Mouse (Mus musculus) erythroblast, embryonic 14.5 days (primary cell): ENCODE measurements around the gene S100a1. TPM values are rescaled to one million over a fixed set of nuclear protein-coding genes. Genes with fewer than 3 reads are reported as not detected.

Experiments
- H3K27me3 ChIP-seq: 2 replicates; pipeline ENCODE4 v1.6.1; 2012; ENCODE audit warnings: inconsistent platforms; ENCODE audit not compliant: control insufficient read depth
- H3K36me3 ChIP-seq: 2 replicates; pipeline ENCODE4 v1.6.1; 2012; ENCODE audit warnings: mild to moderate bottlenecking, inconsistent platforms; ENCODE audit not compliant: control insufficient read depth
- H3K4me1 ChIP-seq: 2 replicates; pipeline ENCODE4 v1.6.1; 2012; ENCODE audit warnings: inconsistent platforms; ENCODE audit not compliant: control insufficient read depth
- H3K4me3 ChIP-seq: replicated peaks from 2 replicates; pipeline ENCODE3; 2012; ENCODE audit warnings: moderate library complexity, mild to moderate bottlenecking, inconsistent platforms
- H3K9me3 ChIP-seq: 2 replicates; pipeline ENCODE4 v1.6.1; 2012; ENCODE audit warnings: low read length, inconsistent platforms, mixed read lengths; ENCODE audit not compliant: control insufficient read depth
- GATA1 ChIP-seq: IDR thresholded peaks from 2 replicates; pipeline ENCODE4 v1.6.1; 2012; ENCODE audit warnings: low read length, inconsistent platforms, mixed read lengths
- TAL1 ChIP-seq: IDR thresholded peaks from 3 replicates; pipeline ENCODE4 v1.6.1; 2012; ENCODE audit warnings: low read length, inconsistent platforms, mixed read lengths
- polyA plus RNA-seq: library from polyadenylated mRNA; stranded (reverse); fragments of >175 nt; gene quantifications from 2 replicates; pipeline ENCODE4 v1.2.3, GENCODE M21; 2012

The S100a1 gene
- polyA plus RNA-seq, 1 experiment, result 0.15 TPM

DNA sequence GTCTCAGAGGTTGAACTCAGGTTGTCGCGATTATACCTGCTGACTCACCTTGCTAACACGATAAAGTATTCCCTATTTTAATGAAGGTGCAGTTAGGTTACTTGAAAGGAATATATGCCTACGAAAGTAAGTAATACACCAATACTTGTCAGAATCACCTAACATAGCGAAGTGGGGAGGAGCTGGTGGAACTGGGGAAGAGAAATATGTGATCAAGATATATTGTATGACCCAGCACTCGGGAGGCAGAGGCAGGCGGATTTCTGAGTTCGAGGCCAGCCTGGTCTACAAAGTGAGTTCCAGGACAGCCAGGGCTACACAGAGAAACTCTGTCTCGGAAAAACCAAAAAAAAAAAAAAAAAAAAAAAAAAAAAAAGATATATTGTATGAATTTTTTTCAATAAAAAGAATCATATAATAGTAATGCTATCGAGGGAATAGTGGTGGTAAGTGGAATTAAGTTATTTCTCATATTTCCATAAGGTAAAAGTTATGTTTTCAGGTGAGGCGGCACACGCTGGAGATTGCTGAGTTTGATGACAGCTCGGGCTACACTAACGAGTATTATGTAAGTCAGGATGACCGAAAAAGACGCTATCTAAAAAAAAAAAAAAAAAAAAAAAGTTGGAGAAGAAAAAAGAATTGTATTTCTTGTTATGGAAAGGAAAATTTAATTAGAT is 38.9 kb downstream of the S100a1 start:
- peaks cover 25% of the 10 kb centered on the region for H3K36me3 ChIP-seq
- peaks cover 17% of the 10 kb centered on the region for H3K4me1 ChIP-seq
- H3K27me3 ChIP-seq, result no peaks in the 10 kb centered on the region
- H3K9me3 ChIP-seq, result no peaks in the 10 kb centered on the region
- H3K4me3 ChIP-seq, result peak overlapping the region; percentile 97
- no peak for TF ChIP-seq TAL1

DNA sequence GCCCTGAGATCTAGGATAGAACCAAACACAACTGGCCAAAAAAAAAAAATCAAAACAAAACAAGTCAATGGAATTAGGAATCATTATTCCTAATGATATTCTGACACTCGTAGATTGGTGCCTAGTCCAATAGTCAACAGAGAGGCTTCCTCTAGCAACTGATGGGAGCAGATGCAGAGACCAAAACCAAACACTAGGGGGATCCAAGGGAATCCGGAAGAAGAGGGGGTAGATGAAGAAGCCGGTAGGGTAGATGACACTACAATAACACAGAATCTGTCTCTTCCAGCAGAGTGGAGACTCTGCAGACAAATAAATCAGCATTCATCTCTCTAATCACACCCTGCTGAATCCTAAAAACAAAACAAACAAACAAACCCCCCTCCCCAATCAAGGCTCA is 42.0 kb downstream of the S100a1 start:
- peaks cover 15% of the 10 kb centered on the region for H3K4me1 ChIP-seq
- H3K27me3 ChIP-seq, result peaks cover 21% of the 10 kb centered on the region
- H3K9me3 ChIP-seq, result no peaks in the 10 kb centered on the region
- peaks cover under 1% of the 10 kb centered on the region for H3K36me3 ChIP-seq
- H3K4me3 ChIP-seq, result no peak overlapping the region
- TF ChIP-seq TAL1 (no peak), GATA1 (no peak)

GRCm38 (mm10) chr3:90467618-90468300 is 46.4 kb downstream of the S100a1 start:
- Histone ChIP-seq H3K36me3 (no peaks in the 10 kb centered on the region), H3K4me3 (no peak overlapping the region), H3K4me1 (peaks cover 18% of the 10 kb centered on the region), H3K27me3 (peaks cover 63% of the 10 kb centered on the region), H3K9me3 (peaks cover 11% of the 10 kb centered on the region; the same call in 1 of the 2 replicates)
- TF ChIP-seq TAL1, result no peak
- TF ChIP-seq GATA1, result no peak

DNA sequence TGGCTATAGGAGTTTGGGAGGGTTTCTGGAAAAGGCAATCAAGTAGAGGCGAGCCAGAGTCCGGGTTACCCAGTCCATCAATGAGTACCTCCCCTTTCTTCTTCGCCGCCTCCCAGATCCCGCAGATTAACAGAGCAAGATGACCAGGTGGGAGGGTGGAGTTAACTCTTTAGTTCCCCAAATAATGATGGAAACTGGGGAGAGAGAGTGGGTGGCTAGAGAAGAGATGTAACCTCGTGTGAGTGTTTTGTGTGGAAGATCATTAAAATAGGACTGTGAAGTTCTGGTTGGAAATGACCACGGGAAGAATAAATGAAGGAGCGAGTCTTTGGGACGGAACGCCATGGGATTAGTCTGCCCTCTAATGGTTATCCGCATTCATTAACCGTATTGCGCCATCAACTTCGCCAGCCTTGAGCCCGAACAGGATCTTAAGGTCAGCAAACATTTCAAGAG is 47.9 kb downstream of the S100a1 start:
- no peaks in the 10 kb centered on the region for H3K36me3 ChIP-seq
- no peak for TF ChIP-seq TAL1
- TF ChIP-seq GATA1, result no peak
- no peak overlapping the region for H3K4me3 ChIP-seq
- H3K27me3 ChIP-seq, result peaks cover 78% of the 10 kb centered on the region
- H3K9me3 ChIP-seq, result peaks cover 11% of the 10 kb centered on the region; the same call in 1 of the 2 replicates
- H3K4me1 ChIP-seq, result peaks cover 13% of the 10 kb centered on the region

DNA sequence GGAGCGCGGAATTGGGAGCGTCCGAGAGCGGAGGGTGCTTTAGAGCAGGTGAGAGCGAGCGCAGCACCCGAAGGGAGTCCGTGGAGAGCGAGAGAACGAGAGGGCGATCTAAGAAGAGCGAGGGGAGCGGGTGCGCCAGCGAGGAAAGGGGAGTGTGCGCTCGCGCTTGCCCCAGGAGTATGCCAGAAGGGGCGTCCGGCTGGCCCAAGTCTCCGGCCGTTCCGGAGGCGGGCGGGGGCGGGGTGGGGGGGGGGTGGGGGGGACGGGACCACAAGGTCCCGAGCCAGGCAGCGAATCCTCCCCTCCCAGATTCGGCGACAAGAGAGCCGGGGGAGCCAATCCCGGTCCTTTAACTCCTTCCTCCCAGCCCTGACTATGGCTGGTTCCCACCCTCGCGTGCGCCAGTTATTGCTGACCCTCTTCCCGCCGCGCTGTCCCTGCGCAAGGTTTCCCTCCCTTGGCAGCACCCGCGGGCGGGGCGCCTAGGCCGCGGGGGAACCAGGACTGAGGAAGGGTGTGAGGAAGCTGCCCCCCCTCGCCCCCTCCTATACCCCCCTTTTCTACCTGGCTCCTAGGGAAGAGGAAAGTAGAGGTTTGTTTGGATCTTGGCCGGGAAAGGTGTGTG is 48.4 kb downstream of the S100a1 start, which contains the start of gene Npr1:
Npr1 (minus strand) TSS at position 181 of the 625 bp plus-strand sequence.
- no peak for TF ChIP-seq TAL1
- no peak for TF ChIP-seq GATA1
- Histone ChIP-seq H3K27me3 (peaks cover 82% of the 10 kb centered on the region), H3K4me1 (peaks cover 13% of the 10 kb centered on the region)

DNA sequence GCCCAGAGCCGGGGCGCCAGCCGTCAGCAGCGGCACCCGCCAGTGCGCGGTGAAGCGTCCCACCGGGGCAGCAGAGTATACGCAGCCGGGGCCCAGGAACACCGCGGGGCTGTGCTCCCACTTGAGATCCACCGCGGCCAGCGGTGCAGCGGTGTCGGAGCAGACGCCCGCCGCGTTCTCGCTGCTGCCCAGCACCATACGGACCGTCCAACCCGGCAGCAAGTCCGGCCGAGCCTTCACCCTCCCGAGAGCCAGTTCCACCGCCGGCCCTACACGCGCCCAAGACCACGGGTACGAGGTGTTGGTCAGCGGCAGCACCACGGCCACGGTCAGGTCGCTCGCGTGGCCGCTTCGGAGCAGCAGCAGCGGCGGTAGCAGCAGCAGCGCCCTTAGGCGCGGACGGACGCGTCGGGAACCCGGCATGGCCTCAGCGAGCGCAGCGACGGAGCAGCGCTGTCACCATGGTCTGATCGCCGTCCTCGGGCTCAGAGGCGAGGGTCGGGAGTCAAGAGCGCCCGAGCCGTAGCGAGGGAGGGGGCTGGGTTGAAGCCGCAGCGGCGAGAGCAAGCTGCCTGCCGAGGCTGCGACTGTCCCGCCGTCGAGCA is 49.0 kb downstream of the S100a1 start:
- H3K4me3 ChIP-seq, result peak overlapping the region; percentile 48
- peaks cover 11% of the 10 kb centered on the region; the same call in 1 of the 2 replicates for H3K9me3 ChIP-seq
- H3K36me3 ChIP-seq, result no peaks in the 10 kb centered on the region
- peaks cover 13% of the 10 kb centered on the region for H3K4me1 ChIP-seq
- TF ChIP-seq GATA1 (no peak), TAL1 (no peak)
- H3K27me3 ChIP-seq, result peaks cover 88% of the 10 kb centered on the region

More for the DNA sequence above, 48.4 kb downstream of the S100a1 start, which contains the start of gene Npr1:
- Histone ChIP-seq H3K9me3 (peaks cover 11% of the 10 kb centered on the region; the same call in 1 of the 2 replicates), H3K4me3 (peak within 1 kb of the TSS; percentile 48), H3K36me3 (no peaks in the 10 kb centered on the region)

- no peaks in the 10 kb centered on the region for H3K36me3 ChIP-seq
- TF ChIP-seq GATA1 (no peak), TAL1 (no peak)
- peaks cover 93% of the 10 kb centered on the region for H3K27me3 ChIP-seq
- H3K4me3 ChIP-seq, result peak overlapping the region; percentile 48
- H3K9me3 ChIP-seq, result peaks cover 11% of the 10 kb centered on the region; the same call in 1 of the 2 replicates
- H3K4me1 ChIP-seq, result peaks cover 13% of the 10 kb centered on the region
These were observed 49.6 kb downstream of the S100a1 start for GRCm38 (mm10) chr3:90464552-90465080.

DNA sequence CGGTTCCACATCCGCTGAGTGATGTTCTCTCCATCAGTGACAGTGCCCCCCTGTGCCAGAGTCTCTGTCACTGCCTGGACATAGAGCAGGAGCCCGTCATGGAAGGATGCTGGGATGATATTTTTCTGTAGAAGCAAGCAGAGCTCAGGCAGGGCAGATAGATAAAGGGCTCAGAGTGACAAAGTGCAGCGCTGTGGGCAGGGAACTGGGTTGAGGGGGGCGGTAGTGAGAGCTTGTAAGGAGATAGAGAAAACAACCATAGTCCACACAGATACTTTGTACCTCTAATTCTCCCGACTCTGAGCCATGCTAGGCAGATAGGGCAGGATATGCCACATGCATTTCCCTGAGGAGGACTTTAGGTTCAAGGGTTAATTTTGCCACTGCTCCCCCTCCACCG is 51.6 kb downstream of the S100a1 start:
- TF ChIP-seq TAL1, result no peak
- no peak for TF ChIP-seq GATA1
- Histone ChIP-seq H3K4me3 (no peak overlapping the region), H3K4me1 (peaks cover 13% of the 10 kb centered on the region), H3K9me3 (peaks cover 11% of the 10 kb centered on the region; the same call in 1 of the 2 replicates), H3K36me3 (no peaks in the 10 kb centered on the region), H3K27me3 (peaks cover 80% of the 10 kb centered on the region)

DNA sequence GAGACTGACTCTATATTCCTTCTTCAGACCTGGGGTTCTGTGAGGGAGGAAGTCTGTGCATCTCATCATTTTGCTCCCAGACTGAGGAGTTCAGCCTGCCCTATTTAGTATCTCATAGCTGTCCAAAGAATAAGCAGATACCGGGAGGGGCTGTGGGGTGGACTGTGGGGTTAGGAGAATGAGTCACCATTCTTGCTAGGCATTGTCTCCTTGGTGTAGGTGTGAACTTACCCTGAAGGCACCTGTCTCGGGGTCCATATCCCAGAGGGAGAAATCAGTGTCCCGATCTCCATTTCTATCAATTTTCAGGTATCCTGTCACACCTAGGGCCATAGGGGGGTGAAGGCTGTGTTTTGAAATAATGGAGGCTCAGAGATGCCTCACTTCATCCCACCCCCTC is 52.3 kb downstream of the S100a1 start:
- no peak for TF ChIP-seq GATA1
- TF ChIP-seq TAL1, result no peak
- peaks cover 13% of the 10 kb centered on the region for H3K4me1 ChIP-seq
- no peaks in the 10 kb centered on the region for H3K36me3 ChIP-seq
- H3K4me3 ChIP-seq, result no peak overlapping the region
- peaks cover 77% of the 10 kb centered on the region for H3K27me3 ChIP-seq
- H3K9me3 ChIP-seq, result peaks cover 11% of the 10 kb centered on the region; the same call in 1 of the 2 replicates

Other genes with a start within 250 kb of the S100a1 start
- gene Dennd4b, start 249.2 kb downstream of the S100a1 start, polyA plus RNA-seq, result 1.1 and 1.3 TPM in 2 replicates
- 0.37 and 0.40 TPM in 2 replicates for gene Gatad2b, start 221.2 kb downstream of the S100a1 start, polyA plus RNA-seq
- gene Slc27a3, start 124.5 kb downstream of the S100a1 start, polyA plus RNA-seq, result 0.08 and 0.18 TPM in 2 replicates
- gene Ints3, start 80.8 kb downstream of the S100a1 start, polyA plus RNA-seq, result 1.7 and 2.2 TPM in 2 replicates
- 0.04 and 0.05 TPM in 2 replicates for gene Npr1, start 48.5 kb downstream of the S100a1 start, polyA plus RNA-seq
- 1.1 and 1.6 TPM in 2 replicates for gene Ilf2, start 38.3 kb downstream of the S100a1 start, polyA plus RNA-seq
- 0.11 and 0.14 TPM in 2 replicates for gene Snapin, start 23.4 kb downstream of the S100a1 start, polyA plus RNA-seq
- gene Chtop, start 4.9 kb downstream of the S100a1 start, polyA plus RNA-seq, result 7.2 and 8.0 TPM in 2 replicates
- 0.67 and 0.76 TPM in 2 replicates for gene S100a13, start within 50 bp of the S100a1 start, polyA plus RNA-seq
- not detected in 2 replicates for gene S100a14, start 12.5 kb upstream of the S100a1 start, polyA plus RNA-seq
- 0.23 and 0.51 TPM in 2 replicates for gene S100a16, start 22.9 kb upstream of the S100a1 start, polyA plus RNA-seq
- not detected in 2 replicates for gene S100a3, start 46.2 kb upstream of the S100a1 start, polyA plus RNA-seq
- not detected in 2 replicates for gene S100a2, start 75.9 kb upstream of the S100a1 start, polyA plus RNA-seq
- not detected in 2 replicates for gene Gm42674, start 87.5 kb upstream of the S100a1 start, polyA plus RNA-seq
- gene S100a4, start 89.4 kb upstream of the S100a1 start, polyA plus RNA-seq, result not detected in 2 replicates
- not detected in 2 replicates for gene S100a5, start 94.1 kb upstream of the S100a1 start, polyA plus RNA-seq
- gene S100a6, start 98.5 kb upstream of the S100a1 start, polyA plus RNA-seq, result not detected in 2 replicates
- gene S100a7a, start 139.6 kb upstream of the S100a1 start, polyA plus RNA-seq, result not detected in 2 replicates
- not detected in 2 replicates for gene S100a8, start 154.6 kb upstream of the S100a1 start, polyA plus RNA-seq
- gene S100a9, start 181.3 kb upstream of the S100a1 start, polyA plus RNA-seq, result 0.15 and 0.71 TPM in 2 replicates
- gene Pglyrp4, start 212.5 kb upstream of the S100a1 start, polyA plus RNA-seq, result not detected in 2 replicates